Mouse (Mus musculus) midbrain, postnatal 0 days (tissue): ENCODE results near the gene Alkbh3. TPM values are rescaled to one million over a fixed set of nuclear protein-coding genes. Genes with fewer than 3 reads are reported as not detected.
A peak's percentile ranks its signal among the peaks of the same experiment; 100 is the strongest.

Experiments
- ATAC-seq: fragments of 200-750 bp; cut with Nextera tagmentation; 2 replicates; pipeline ENCODE4 v1.8.0; 2017; ENCODE audit warnings: moderate number of reproducible peaks, mild to moderate bottlenecking, moderate TSS enrichment, moderate library complexity; ENCODE audit not compliant: low FRiP score
- DNase-seq: peaks from one replicate; pipeline ENCODE4 v3.0.0-alpha.2; 2015; ENCODE audit warnings: low spot score
- H3K27ac ChIP-seq: fragments of 300-500 bp; sonication (generic); 2 replicates; pipeline ENCODE4 v1.5.1; 2014; ENCODE audit warnings: low read depth, mild to moderate bottlenecking, low read length, mixed read lengths
- H3K27me3 ChIP-seq: fragments of 300-500 bp; sonication (generic); 2 replicates; pipeline ENCODE4 v1.6.1; 2014; ENCODE audit warnings: low read length, control low read depth, mixed read lengths; ENCODE audit not compliant: insufficient read depth
- H3K36me3 ChIP-seq: fragments of 300-500 bp; sonication (generic); 2 replicates; pipeline ENCODE4 v1.6.1; 2014; ENCODE audit warnings: low read length, control low read depth, mixed read lengths; ENCODE audit not compliant: insufficient read depth
- H3K4me1 ChIP-seq: fragments of 300-500 bp; sonication (generic); 2 replicates; pipeline ENCODE4 v1.6.1; 2014; ENCODE audit warnings: mild to moderate bottlenecking, control low read depth, antibody characterized with exemption, low read length, mixed read lengths; ENCODE audit not compliant: insufficient read depth
- H3K4me2 ChIP-seq: fragments of 300-500 bp; sonication (generic); 2 replicates; pipeline ENCODE4 v1.6.1; 2014; ENCODE audit warnings: low read depth, mild to moderate bottlenecking, low read length, mixed read lengths; ENCODE audit not compliant: poor library complexity, severe bottlenecking
- H3K4me3 ChIP-seq: fragments of 300-500 bp; sonication (generic); 2 replicates; pipeline ENCODE4 v1.5.1; 2014; ENCODE audit warnings: low read depth, mild to moderate bottlenecking, low read length, moderate library complexity
- H3K9ac ChIP-seq: fragments of 300-500 bp; sonication (generic); replicated peaks from 2 replicates; pipeline ENCODE4 v1.6.1; 2014; ENCODE audit warnings: mild to moderate bottlenecking, low read length, moderate library complexity, mixed read lengths; ENCODE audit not compliant: poor library complexity, severe bottlenecking
- H3K9me3 ChIP-seq: fragments of 300-500 bp; sonication (generic); 2 replicates; pipeline ENCODE4 v1.6.1; 2016; ENCODE audit warnings: low read length, control low read depth
- CTCF ChIP-seq: IDR thresholded peaks from 2 replicates; pipeline ENCODE4 v1.5.1; 2016; ENCODE audit warnings: antibody characterized with exemption, mild to moderate bottlenecking
- WGBS: fragments of 180-500 bp; shearing (Covaris S2); extraction: QIAGEN DNeasy Blood & Tissue Kit; methylation state at CpG from one replicate; pipeline ENCODE4 v1.1.7; 2014; 5-methylcytosine and 5-hydroxymethylcytosine counted together
- polyA plus RNA-seq: library from polyadenylated mRNA; unstranded; fragments of >200 nt; fragmentation: Nextera tagmentation; extraction: Ambion mirVana; gene quantifications from 2 replicates; pipeline ENCODE4 v1.2.1, GENCODE M21; 2015
- total RNA-seq: library from RNA; depleted of rRNA; stranded (reverse); fragments of >200 nt; gene quantifications from 2 replicates; pipeline ENCODE4 v1.2.3, GENCODE M21; 2014

The Alkbh3 gene
- total and polyA plus RNA-seq, 2 experiments from 2014 or later, result 28.6 to 52.2 TPM

DNA sequence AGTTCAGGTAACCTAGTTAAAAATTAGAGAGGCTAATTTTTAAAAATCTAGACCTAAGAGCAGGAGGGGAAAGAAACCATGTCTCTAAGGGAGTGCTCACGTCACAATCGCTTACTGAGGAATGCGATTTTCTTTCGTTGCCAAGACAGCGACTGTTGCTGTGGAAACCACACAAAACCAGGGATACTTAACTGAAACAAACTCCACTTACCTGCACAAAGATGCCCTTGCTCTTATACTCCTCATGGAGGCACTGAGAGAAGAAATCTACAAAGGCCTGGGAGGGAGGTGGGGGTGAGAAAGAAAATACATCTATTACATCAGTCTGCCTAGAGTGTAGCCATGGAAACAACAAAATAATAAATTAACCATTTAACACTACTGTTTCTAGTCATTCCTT is 33.1 kb upstream of the Alkbh3 start:
- H3K27ac ChIP-seq, result peak overlapping the region; percentile 59; the same call in 1 of the 2 replicates
- H3K4me2 ChIP-seq, result no peak overlapping the region; the same call in 1 of the 2 replicates
- DNase-seq, result peak; percentile 72
- H3K27me3 ChIP-seq, result no peaks in the 10 kb centered on the region
- no peaks in the 10 kb centered on the region for H3K36me3 ChIP-seq
- H3K4me3 ChIP-seq, result no peak overlapping the region
- no peak overlapping the region for H3K9ac ChIP-seq
- WGBS, result 16% methylated on average over 5 of the region's 5 CpGs
- peaks cover 8% of the 10 kb centered on the region; the same call in 1 of the 2 replicates for H3K4me1 ChIP-seq
- TF ChIP-seq CTCF, result peak; percentile 24; the same call in 1 of the 2 replicates
- no peaks in the 10 kb centered on the region for H3K9me3 ChIP-seq
- peak; percentile 81 for ATAC-seq

DNA sequence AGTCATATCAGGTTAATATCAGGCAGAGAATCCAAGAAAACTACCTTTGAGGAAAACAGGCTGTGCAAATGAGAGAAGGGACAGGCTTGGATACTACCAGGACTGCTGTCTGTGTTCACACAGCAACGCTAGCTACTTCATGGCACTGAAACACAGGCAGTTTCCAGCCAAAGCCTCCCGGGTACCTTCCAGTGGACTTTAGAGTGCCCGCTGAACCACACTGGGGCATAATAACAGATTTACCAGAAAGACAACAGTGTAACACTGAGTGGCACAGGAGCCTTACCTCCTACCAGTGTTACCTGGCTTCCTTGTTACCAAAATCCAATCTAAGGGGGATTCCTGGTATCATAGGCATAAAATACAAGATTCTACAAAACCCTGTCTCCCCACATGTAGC is 31.9 kb upstream of the Alkbh3 start:
- peak overlapping the region; percentile 59; the same call in 1 of the 2 replicates for H3K27ac ChIP-seq
- DNase-seq (no peak), ATAC-seq (no peak)
- H3K9me3 ChIP-seq, result no peaks in the 10 kb centered on the region
- no peak overlapping the region for H3K9ac ChIP-seq
- no peak for TF ChIP-seq CTCF
- no peak overlapping the region for H3K4me3 ChIP-seq
- H3K4me2 ChIP-seq, result no peak overlapping the region
- H3K27me3 ChIP-seq, result no peaks in the 10 kb centered on the region
- WGBS, result 82% methylated on average over 3 of the region's 3 CpGs
- H3K36me3 ChIP-seq, result no peaks in the 10 kb centered on the region
- H3K4me1 ChIP-seq, result peaks cover 3% of the 10 kb centered on the region; the same call in 1 of the 2 replicates

DNA sequence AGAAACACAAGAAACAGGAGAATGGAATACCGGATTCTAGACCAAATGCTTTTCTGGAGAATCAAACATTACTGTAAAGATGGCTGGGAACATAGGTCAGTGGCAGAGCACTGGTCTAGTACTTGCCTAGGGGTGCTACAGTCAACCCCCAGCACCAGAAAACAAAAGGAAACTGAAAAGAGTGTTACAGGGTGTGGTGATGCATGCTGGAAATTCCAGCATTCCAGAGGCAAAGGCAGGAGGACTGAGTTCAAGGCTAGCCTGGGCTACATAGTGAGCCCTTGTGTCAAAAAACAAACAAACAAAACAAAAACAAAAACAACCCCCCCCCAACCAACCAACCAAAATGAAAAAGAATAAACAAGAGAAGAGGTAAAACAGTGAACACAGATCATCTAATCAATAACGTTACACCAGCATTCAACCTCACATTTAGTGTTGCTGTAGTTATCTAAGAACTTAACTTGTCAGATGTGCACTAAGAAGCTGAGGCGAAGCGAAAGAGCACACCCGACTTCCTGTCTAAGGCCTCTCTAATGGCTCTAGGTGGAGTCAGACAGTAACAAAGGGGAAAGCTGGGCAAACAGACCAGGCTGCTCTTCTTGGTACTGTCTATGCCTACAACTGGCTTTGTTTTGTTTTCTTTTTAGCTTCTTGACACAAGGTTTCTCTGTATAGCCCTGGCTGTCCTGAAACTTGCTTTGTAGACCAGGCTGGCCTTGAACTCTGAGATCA is 30.0 kb upstream of the Alkbh3 start:
- no peaks in the 10 kb centered on the region for H3K27me3 ChIP-seq
- H3K4me1 ChIP-seq, result peaks cover 2% of the 10 kb centered on the region; the same call in 1 of the 2 replicates
- no peak for ATAC-seq
- H3K27ac ChIP-seq, result no peak overlapping the region
- H3K9me3 ChIP-seq, result no peaks in the 10 kb centered on the region
- H3K4me3 ChIP-seq, result no peak overlapping the region
- TF ChIP-seq CTCF, result no peak
- no peak overlapping the region for H3K4me2 ChIP-seq
- H3K9ac ChIP-seq, result no peak overlapping the region
- 93% methylated on average over 5 of the region's 5 CpGs for WGBS
- no peaks in the 10 kb centered on the region for H3K36me3 ChIP-seq
- no peak for DNase-seq

DNA sequence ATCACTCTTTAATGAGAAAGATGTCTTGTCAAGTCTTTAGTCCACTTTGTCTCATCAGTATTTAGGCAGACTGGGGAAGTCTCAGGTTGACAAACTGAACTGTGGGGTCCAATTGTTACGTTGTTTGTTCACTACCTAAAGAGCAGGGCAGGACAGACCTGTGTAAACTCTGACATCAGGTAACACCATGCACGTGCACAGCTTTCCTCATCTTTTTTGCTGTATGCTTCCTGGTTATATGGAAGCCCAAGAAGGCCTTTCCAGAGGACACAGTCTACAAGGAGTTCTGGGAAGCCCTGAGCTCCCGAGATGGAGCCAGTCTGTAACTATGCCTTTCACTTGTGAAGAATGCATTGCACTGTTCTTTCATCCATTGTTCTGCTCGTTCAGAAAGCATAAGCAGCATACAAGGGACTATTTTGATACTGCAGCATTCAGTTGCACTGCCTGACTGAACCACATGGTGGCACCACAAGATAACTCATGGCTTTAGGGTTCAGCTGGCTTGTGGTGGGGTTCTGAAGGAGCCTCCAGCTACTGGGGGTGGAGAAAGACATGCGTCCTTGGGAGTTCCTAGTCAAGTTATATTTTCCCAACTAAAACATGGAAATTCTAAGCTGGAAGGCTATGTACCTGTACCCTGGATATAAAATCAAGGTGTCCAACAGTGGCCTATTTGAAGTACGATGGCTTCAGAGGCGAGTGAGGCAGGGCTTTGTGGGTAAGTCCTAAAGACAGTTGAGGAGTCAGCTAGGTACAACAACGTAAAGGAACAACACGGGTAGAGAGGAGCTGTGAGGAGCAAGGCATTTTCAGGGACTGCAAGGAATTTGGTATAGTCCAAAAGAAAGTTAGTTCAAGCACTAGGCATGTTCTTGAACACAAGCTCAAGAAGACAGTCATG is 25.1 kb upstream of the Alkbh3 start:
- H3K4me1 ChIP-seq, result no peaks in the 10 kb centered on the region
- H3K36me3 ChIP-seq, result no peaks in the 10 kb centered on the region; the same call in 1 of the 2 replicates
- 60% methylated on average over 9 of the region's 9 CpGs for WGBS
- H3K27me3 ChIP-seq, result no peaks in the 10 kb centered on the region
- no peak overlapping the region for H3K4me3 ChIP-seq
- H3K27ac ChIP-seq, result no peak overlapping the region; the same call in 1 of the 2 replicates
- no peak overlapping the region for H3K9ac ChIP-seq
- peak; percentile 99 for TF ChIP-seq CTCF
- DNase-seq (peak; percentile 86), ATAC-seq (peak; percentile 87)
- H3K4me2 ChIP-seq, result no peak overlapping the region
- H3K9me3 ChIP-seq, result no peaks in the 10 kb centered on the region

DNA sequence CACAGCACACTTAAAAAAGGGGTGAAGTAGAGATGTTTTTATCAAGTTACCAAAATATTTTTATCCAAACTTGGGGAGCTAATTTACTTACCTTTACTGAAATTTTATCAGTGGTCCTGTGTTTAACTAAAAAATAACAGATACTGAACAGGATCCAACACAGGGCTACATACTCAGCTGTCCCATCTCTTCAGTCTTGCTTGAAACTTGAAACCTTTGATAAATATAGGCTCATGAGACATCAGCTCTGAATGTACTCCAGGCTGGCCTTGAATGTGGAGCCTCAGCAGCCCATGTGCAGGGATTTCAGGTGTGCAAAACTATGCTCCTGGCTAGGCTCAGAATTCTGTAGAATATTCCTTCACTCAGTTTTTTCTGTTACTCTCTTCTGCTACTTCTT is 20.0 kb upstream of the Alkbh3 start:
- Histone ChIP-seq H3K27me3 (no peaks in the 10 kb centered on the region), H3K9ac (no peak overlapping the region), H3K9me3 (no peaks in the 10 kb centered on the region), H3K36me3 (no peaks in the 10 kb centered on the region; the same call in 1 of the 2 replicates), H3K4me1 (no peaks in the 10 kb centered on the region), H3K4me2 (no peak overlapping the region), H3K27ac (no peak overlapping the region), H3K4me3 (no peak overlapping the region)
- DNase-seq, result no peak
- no peak for ATAC-seq
- TF ChIP-seq CTCF, result no peak
